Mouse (Mus musculus) liver, embryonic 15.5 days (tissue): ENCODE measurements at regions not wholly inside any gene's neighbourhood (a gene's known extent, or its start where the extent isn't known, plus 50 kb on each side); places are given as distances from the start of the nearest gene placed in this dataset.

Experiments
- ATAC-seq: fragments of 200-750 bp; cut with Nextera tagmentation; 2 replicates; pipeline ENCODE4 v1.8.0; 2017; ENCODE audit warnings: moderate number of reproducible peaks, mild to moderate bottlenecking, moderate library complexity; ENCODE audit not compliant: insufficient read depth
- H3K27ac ChIP-seq: fragments of 300-500 bp; sonication (generic); replicated peaks from 2 replicates; pipeline ENCODE4 v1.5.1; 2015; ENCODE audit warnings: mild to moderate bottlenecking, inconsistent platforms
- H3K27me3 ChIP-seq: fragments of 300-500 bp; sonication (generic); 2 replicates; pipeline ENCODE4 v1.6.1; 2015; ENCODE audit warnings: mild to moderate bottlenecking, inconsistent platforms
- H3K36me3 ChIP-seq: fragments of 300-500 bp; sonication (generic); replicated peaks from 2 replicates; pipeline ENCODE4 v1.6.1; 2015; ENCODE audit warnings: moderate library complexity, mild to moderate bottlenecking, inconsistent platforms
- H3K4me1 ChIP-seq: fragments of 300-500 bp; sonication (generic); replicated peaks from 2 replicates; pipeline ENCODE4 v1.6.1; 2015; ENCODE audit warnings: inconsistent platforms
- H3K4me2 ChIP-seq: fragments of 300-500 bp; sonication (generic); 2 replicates; pipeline ENCODE4 v1.6.1; 2015; ENCODE audit warnings: moderate library complexity, mild to moderate bottlenecking, inconsistent platforms
- H3K4me3 ChIP-seq: fragments of 300-500 bp; sonication (generic); replicated peaks from 2 replicates; pipeline ENCODE4 v1.5.1; 2015; ENCODE audit warnings: mild to moderate bottlenecking, inconsistent platforms
- H3K9ac ChIP-seq: fragments of 300-500 bp; sonication (generic); 2 replicates; pipeline ENCODE4 v1.6.1; 2015; ENCODE audit warnings: moderate library complexity, mild to moderate bottlenecking, inconsistent platforms
- H3K9me3 ChIP-seq: fragments of 300-500 bp; sonication (generic); replicated peaks from 2 replicates; pipeline ENCODE4 v1.6.1; 2016; ENCODE audit warnings: inconsistent platforms
- WGBS: fragments of 180-500 bp; shearing (Covaris S2); methylation state at CpG from one replicate; pipeline ENCODE4 v1.1.7; 2015; ENCODE audit warnings: mixed read lengths; ENCODE audit not compliant: insufficient replicate concordance; 5-methylcytosine and 5-hydroxymethylcytosine counted together

GRCm38 (mm10) chr9:23167716-23168115, 55.2 kb upstream of the Bmper start:
- Histone ChIP-seq H3K9me3 (no peaks in the 10 kb centered on the region), H3K9ac (no peak overlapping the region), H3K4me1 (no peaks in the 10 kb centered on the region), H3K4me2 (no peak overlapping the region), H3K27ac (no peak overlapping the region), H3K27me3 (no peaks in the 10 kb centered on the region), H3K4me3 (no peak overlapping the region), H3K36me3 (no peaks in the 10 kb centered on the region)
- WGBS: 55% methylated on average over 4 of the region's 4 CpGs
- ATAC-seq: no peak

DNA sequence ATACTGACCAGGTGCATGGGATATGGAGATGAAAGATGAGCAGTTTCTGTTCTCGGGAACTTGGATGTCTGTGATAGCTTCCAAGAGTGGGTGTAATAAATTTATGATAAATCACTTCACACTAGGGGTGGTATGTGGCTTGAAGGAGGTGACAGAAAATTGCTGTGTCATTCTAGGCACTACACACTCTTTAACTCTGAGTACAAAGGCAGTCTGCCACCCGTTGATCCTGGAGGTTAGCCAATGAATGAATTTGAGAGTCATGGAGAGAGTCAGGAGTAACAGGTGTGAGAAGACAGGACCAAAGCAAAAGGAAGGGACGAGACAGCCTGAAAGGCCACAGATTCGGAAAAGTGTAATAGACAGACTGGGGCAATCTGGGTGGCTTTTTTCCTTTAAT, 54.7 kb upstream of the Bmper start:
- no peaks in the 10 kb centered on the region for H3K4me1 ChIP-seq
- H3K9me3 ChIP-seq: no peaks in the 10 kb centered on the region
- no peak overlapping the region for H3K27ac ChIP-seq
- H3K9ac ChIP-seq: no peak overlapping the region
- no peaks in the 10 kb centered on the region for H3K27me3 ChIP-seq
- H3K4me2 ChIP-seq: no peak overlapping the region
- ATAC-seq: no peak
- H3K4me3 ChIP-seq: no peak overlapping the region
- 53% methylated on average over 4 of the region's 4 CpGs for WGBS
- no peaks in the 10 kb centered on the region for H3K36me3 ChIP-seq

GRCm38 (mm10) chr9:23171361-23171760, 51.5 kb upstream of the Bmper start:
- no peaks in the 10 kb centered on the region for H3K36me3 ChIP-seq
- no peaks in the 10 kb centered on the region for H3K4me1 ChIP-seq
- no peak for ATAC-seq
- H3K4me2 ChIP-seq: no peak overlapping the region
- no peak overlapping the region for H3K4me3 ChIP-seq
- H3K9me3 ChIP-seq: no peaks in the 10 kb centered on the region
- H3K27ac ChIP-seq: no peak overlapping the region
- 81% methylated on average over 1 of the region's 1 CpGs for WGBS
- no peak overlapping the region for H3K9ac ChIP-seq
- H3K27me3 ChIP-seq: no peaks in the 10 kb centered on the region
